In the genomic region with DNA sequence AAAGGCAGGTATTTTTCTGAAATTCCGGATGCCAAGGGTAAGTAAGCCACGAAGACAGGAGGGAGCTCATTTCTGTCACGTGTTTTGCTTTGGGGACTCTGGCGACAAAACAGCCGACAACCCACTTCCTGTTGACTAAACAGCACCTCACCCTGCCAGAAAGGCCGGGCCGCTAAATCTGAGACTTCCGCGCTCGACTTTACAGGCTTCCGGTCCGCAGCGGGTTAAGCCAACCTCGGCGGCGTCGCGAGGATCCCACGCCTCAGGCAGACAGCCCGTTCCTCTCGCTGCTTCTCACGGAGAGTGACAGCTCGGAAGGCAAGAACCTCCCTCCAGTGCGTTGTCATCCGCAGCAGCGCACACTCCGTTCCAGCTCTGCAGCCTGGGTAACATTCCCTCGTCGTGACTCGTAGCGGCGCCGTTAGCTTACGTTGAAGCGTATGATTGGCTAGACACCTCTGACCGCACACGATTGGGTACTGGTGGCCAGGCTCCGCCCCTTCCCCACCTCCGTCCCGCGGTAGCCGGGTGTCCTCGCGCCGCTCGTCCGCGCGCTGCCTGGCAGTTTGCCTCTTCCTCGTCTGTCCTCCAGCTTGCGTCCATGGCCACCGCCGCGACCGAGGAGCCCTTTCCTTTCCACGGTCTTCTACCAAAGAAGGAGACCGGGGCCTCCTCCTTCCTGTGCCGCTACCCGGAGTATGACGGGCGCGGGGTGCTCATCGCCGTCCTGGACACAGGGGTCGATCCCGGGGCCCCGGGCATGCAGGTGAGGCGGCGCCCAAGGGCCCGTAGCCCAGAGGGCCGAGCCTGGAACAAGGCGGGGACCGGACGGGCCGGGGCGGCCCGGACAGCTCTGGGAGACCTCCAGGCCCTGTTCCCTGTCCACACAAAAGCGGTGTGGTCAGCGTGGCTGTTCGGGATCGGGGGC, we compare ENCODE assay signal across 8 mouse cellular contexts. TPM values are rescaled to one million over a fixed set of nuclear protein-coding genes. Genes with fewer than 3 reads are reported as not detected.
DNase-seq lines count a peak whose midpoint lies in the region; ATAC-seq lines count a peak whose summit lies in the region.

A gene (plus strand): TSS at position 160 of the 928 bp plus-strand sequence.

- H3K4me2 ChIP-seq in hindbrain, embryonic 12.5 days (replicated peaks) = peak within 1 kb of the TSS; percentile 63

- H3K4me3 ChIP-seq in hindbrain, embryonic 12.5 days = peak within 1 kb of the TSS; percentile 97

- peak within 1 kb of the TSS; percentile 94 for H3K27ac ChIP-seq in hindbrain, embryonic 12.5 days

- no peaks in the 10 kb centered on the region for H3K9me3 ChIP-seq in hindbrain, embryonic 12.5 days (replicated peaks)

- peak; percentile 100 for ATAC-seq in hindbrain, embryonic 12.5 days (ENCODE audit: low FRiP score)

- no peaks in the 10 kb centered on the region for H3K36me3 ChIP-seq in hindbrain, embryonic 12.5 days

- no peaks in the 10 kb centered on the region for H3K27me3 ChIP-seq in hindbrain, embryonic 12.5 days

- peak within 1 kb of the TSS; percentile 98 for H3K9ac ChIP-seq in hindbrain, embryonic 12.5 days

- under 1% methylated on average over 76 of the region's 81 CpGs for WGBS in hindbrain, embryonic 12.5 days

- H3K4me1 ChIP-seq in hindbrain, embryonic 12.5 days = peaks cover 11% of the 10 kb centered on the region

- peak; percentile 99 for DNase-seq in NIH3T3 (ENCODE audit: low read depth)
- peak; percentile 98 to 99 for DNase-seq in cerebellum, postnatal 10 days
- DNase-seq in frontal cortex, postnatal 10 days (ENCODE audit: low spot score in 2 of 2) = peak; percentile 97 to 98
- DNase-seq in layer of hippocampus, postnatal 14 days (ENCODE audit: low spot score in 2 of 2) = peak; percentile 97 to 98
- peak; percentile 96 for DNase-seq in lung, postnatal 14 days
- peak; percentile 94 for DNase-seq in retina, adult 2 months (ENCODE audit: low read depth, low spot score)
- peak; percentile 92 to 94 for DNase-seq in thymus, postnatal 36 days

RNA-seq across cellular contexts. Expression of the gene that starts here (rescaled TPM):
- 64.0 and 70.9 TPM in 2 replicates for polyA plus RNA-seq in hindbrain, embryonic 12.5 days (2016; fragmentation: Nextera tagmentation; extraction: Ambion mirVana)
- total RNA-seq in layer of hippocampus, postnatal 14 days (2021) = 10 to 100 TPM; 53.0 to 56.8 TPM

Comparison
In these comparisons a context has a peak if more than half of its experiments do, and no peak if none do; other contexts are left out.
1. Peak in every context shown above with its lines: DNase-seq, ATAC-seq, H3K4me3 ChIP-seq and H3K27ac ChIP-seq.